Mouse (Mus musculus): ENCODE measurements around the gene Cfap100.

The Cfap100 gene

DNA sequence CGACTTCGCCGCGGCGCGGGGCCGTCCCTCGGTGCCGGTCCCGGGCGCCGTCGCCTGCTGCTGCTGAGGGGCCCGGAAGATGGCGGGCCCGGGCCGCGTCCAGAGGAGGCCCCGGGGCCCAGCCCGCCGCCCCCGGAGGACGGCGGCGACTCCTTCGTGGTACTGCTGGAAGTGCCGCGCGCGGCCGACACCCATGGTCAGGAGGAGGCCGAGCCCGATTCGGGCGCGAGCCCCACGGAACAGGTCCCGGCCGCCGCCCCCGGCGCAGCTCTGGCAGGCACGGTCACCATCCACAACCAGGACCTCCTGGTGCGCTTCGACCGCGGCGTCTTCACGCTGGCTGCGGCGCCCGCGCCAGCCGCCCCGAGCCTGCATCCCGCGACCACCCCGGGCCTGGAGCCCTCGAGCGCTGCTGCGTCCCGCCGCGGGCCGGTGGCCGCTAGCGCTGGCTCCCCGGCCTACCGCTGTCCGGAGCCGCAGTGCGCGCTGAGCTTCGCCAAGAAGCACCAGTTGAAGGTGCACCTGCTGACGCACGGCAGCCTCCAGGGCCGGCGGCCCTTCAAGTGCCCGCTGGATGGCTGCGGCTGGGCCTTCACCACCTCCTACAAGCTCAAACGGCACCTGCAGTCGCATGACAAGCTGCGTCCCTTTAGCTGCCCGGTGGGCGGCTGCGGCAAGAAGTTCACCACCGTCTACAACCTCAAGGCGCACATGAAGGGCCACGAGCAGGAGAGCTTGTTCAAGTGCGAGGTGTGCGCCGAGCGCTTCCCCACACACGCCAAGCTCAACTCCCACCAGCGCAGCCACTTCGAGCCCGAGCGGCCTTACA lies 58.7 kb downstream of the Cfap100 start:
- DNase-seq: peak; percentile 60 to 63

DNA sequence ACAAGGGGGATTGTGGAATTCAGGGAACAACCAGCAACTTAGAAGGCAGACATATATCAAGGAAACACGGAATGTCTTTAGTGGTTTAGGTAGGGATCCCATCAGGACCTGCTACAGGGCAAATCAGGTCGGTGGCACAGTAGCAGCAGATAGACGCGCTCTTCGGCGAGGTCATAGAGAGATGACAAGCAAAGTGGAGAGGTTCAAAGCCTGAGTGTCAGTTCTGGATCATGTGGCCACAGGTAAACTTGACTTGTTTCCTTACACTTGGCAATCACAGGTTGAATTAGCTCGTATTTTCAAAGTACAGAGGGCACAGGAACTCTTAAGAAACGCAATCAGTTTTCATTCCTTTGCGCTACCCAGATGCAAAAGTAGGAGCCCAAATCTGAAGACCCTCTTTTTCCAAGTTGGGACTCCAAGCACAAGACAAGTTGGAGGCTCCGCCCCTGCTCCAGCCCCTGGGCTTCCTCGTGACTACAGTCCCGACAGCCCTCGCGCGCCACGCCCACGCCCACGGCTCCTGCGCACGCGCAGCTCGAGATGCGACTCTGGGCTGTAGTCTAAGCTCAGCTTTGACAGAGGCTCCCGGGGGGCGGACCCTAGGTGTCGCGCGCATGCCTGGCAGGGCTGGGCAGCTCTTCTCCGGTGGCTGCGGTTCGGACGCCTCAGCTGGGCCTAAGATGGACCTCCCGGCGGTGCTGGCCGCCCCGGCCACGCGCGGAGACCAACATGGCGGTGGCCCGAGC lies 59.4 kb downstream of the Cfap100 start, which contains the start of gene Zxdc:
Zxdc (plus strand) TSS at position 517 of the 749 bp plus-strand sequence.
- peak; percentile 99 to 100 for DNase-seq

GRCm38 (mm10) chr6:90363301-90363700 lies 65.3 kb downstream of the Cfap100 start:
- DNase-seq: no peak

GRCm38 (mm10) chr6:90360922-90361614 lies 67.5 kb downstream of the Cfap100 start:
- DNase-seq: no peak

DNA sequence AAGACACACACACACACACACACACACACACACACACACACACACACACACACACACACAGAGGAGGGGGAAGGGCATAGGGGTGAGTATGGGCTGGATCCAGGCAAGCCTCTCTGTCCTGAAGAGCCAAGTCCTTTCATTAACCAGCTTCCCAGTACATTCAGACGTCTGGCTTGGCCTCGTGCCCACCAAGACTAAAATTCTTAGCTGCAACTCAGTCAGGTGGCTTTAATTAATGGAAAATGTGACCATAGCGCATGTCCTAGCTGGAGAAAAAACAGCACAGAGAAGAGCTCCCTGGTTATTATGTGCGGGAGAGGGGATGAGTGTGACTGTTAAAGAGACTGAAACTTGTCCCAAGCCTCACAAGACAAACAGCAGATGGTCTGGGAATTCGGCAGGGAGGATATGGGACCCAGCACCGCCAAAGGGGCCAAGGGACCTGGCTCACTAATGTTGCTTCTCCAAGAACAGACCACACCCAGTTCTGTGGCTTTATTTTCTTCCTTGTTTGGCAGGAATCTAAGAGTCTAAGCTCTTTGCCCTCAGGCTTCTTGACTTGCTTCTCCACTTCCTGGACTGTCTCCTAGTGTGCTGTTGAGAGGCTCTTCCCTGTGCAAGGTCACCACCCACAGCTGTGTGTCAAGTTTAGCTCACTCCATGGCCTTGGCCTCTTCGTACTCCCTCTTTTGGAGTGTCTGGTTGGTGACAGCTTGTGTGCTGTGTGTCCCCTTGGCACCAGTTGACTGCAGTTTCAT lies 68.4 kb downstream of the Cfap100 start:
- DNase-seq: peak; percentile 34 to 71

- no peak for DNase-seq
Measured at GRCm38 (mm10) chr6:90359445-90359844, 69.2 kb downstream of the Cfap100 start.

DNA sequence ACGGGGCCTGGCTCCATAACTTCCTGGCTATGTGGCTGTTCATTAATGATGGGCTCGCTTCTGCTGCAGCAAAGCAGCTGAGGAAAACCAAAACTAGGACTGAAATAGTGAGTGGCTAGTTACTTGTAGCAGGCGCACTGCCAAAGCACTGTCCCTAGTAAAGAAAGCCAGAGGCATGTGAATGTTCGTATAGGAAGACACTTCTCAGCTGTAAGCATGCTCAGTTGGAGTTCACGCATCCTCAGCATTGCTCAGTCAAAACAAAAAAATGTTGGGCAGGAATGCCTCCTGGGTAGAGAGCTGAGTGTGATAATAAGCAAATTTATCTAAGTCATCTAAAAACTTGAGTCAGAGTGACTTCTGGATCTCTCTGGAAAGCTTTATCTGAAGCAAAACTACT lies 70.5 kb downstream of the Cfap100 start:
- DNase-seq: no peak

Data from lung, postnatal 4 days (tissue).